In the genomic region with DNA sequence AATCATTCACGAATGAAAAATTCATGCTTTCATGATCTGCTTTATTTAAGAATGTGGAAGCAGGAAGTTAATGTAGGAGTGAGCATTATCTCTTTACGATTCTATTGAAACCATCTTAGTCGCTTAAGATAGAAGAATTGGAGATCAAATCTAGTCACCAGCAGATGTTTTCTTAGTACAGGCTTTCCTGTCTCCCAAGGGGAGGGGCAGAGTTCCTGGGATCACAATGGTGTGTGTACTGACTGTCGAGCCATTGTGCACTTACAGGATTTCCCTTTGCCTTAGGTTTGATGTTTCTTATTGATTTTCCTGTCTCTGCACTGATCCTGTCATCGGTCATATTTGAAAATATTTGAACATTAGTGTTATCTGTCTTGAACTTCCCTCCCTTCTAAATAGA, we compare ENCODE assay signal across 8 mouse cellular contexts. TPM values are rescaled to one million over a fixed set of nuclear protein-coding genes. Genes with fewer than 3 reads are reported as not detected.
DNase-seq lines count a peak whose midpoint lies in the region; ATAC-seq and TF ChIP-seq lines count a peak whose summit lies in the region.

No protein-coding gene starts in this region.

- H3K27me3 ChIP-seq in forebrain, embryonic 15.5 days, result no peaks in the 10 kb centered on the region
- H3K27me3 ChIP-seq in limb, embryonic 14.5 days (ENCODE audit: control insufficient read depth, insufficient read depth, low read length), result no peaks in the 10 kb centered on the region
- no peaks in the 10 kb centered on the region for H3K27me3 ChIP-seq in neural tube, embryonic 13.5 days

- peak overlapping the region; percentile 59 for H3K4me3 ChIP-seq in forebrain, embryonic 15.5 days
- peak overlapping the region; percentile 68 for H3K4me3 ChIP-seq in limb, embryonic 14.5 days (replicated peaks; ENCODE audit: low read length)
- H3K4me3 ChIP-seq in neural tube, embryonic 13.5 days, result peak overlapping the region; percentile 74

- peak overlapping the region; percentile 89 for H3K4me2 ChIP-seq in forebrain, embryonic 15.5 days (replicated peaks)
- peak overlapping the region; percentile 71 for H3K4me2 ChIP-seq in limb, embryonic 14.5 days (replicated peaks; ENCODE audit: low read depth, low read length, severe bottlenecking)
- peak overlapping the region; percentile 82 for H3K4me2 ChIP-seq in neural tube, embryonic 13.5 days

- no peaks in the 10 kb centered on the region for H3K36me3 ChIP-seq in forebrain, embryonic 15.5 days
- no peaks in the 10 kb centered on the region for H3K36me3 ChIP-seq in limb, embryonic 14.5 days (ENCODE audit: control insufficient read depth, insufficient read depth, low read length)
- no peaks in the 10 kb centered on the region for H3K36me3 ChIP-seq in neural tube, embryonic 13.5 days

- DNase-seq in heart, adult 8-10 months (ENCODE audit: low spot score), result peak; percentile 19
- no peak for DNase-seq in heart, adult 9 months (ENCODE audit: low spot score in 2 of 2)
- peak; percentile 23 for DNase-seq in MN1 (ENCODE audit: low spot score)
- DNase-seq in limb, embryonic 14.5 days (ENCODE audit: low spot score), result peak; percentile 7
- DNase-seq in gastrocnemius, postnatal 4 days (ENCODE audit: low spot score in 2 of 2), result no peak

- no peaks in the 10 kb centered on the region for H3K9me3 ChIP-seq in forebrain, embryonic 15.5 days
- H3K9me3 ChIP-seq in limb, embryonic 14.5 days (ENCODE audit: control insufficient read depth, low read length), result no peaks in the 10 kb centered on the region
- H3K9me3 ChIP-seq in neural tube, embryonic 13.5 days, result no peaks in the 10 kb centered on the region

- H3K9ac ChIP-seq in forebrain, embryonic 15.5 days (replicated peaks), result peak overlapping the region; percentile 69
- H3K9ac ChIP-seq in limb, embryonic 14.5 days (ENCODE audit: low read depth, low read length, severe bottlenecking), result peak overlapping the region; percentile 80; the same call in 1 of the 2 replicates
- peak overlapping the region; percentile 88 for H3K9ac ChIP-seq in neural tube, embryonic 13.5 days

- ATAC-seq in forebrain, embryonic 15.5 days (replicated peaks), result peak; percentile 69
- peak; percentile 40 for ATAC-seq in limb, embryonic 14.5 days (ENCODE audit: low FRiP score, low read depth)
- peak; percentile 81 for ATAC-seq in neural tube, embryonic 13.5 days (ENCODE audit: low read depth)
- ATAC-seq in erythroid progenitor cell, adult 5-6 weeks (replicated peaks; ENCODE audit: low FRiP score, poor library complexity, severe bottlenecking), result no peak

- no peak for TF ChIP-seq POLR2A in limb, embryonic 14.5 days (IDR thresholded peaks at IDR 0.05; ENCODE audit: borderline replicate concordance, extremely low read depth, insufficient read depth, insufficient read length)

- WGBS in forebrain, embryonic 15.5 days, result 27% methylated on average over 5 of the region's 5 CpGs
- WGBS in limb, embryonic 14.5 days, result 35% methylated on average over 5 of the region's 5 CpGs
- 33% methylated on average over 5 of the region's 5 CpGs for WGBS in neural tube, embryonic 13.5 days

- H3K4me1 ChIP-seq in forebrain, embryonic 15.5 days, result peaks cover 11% of the 10 kb centered on the region
- no peaks in the 10 kb centered on the region for H3K4me1 ChIP-seq in limb, embryonic 14.5 days (ENCODE audit: control insufficient read depth, insufficient read depth, low read length)
- peaks cover 12% of the 10 kb centered on the region for H3K4me1 ChIP-seq in neural tube, embryonic 13.5 days (replicated peaks)

- H3K27ac ChIP-seq in forebrain, embryonic 15.5 days (replicated peaks), result peak overlapping the region; percentile 31
- no peak overlapping the region for H3K27ac ChIP-seq in limb, embryonic 14.5 days (replicated peaks; ENCODE audit: low read depth, low read length)
- H3K27ac ChIP-seq in neural tube, embryonic 13.5 days (replicated peaks), result peak overlapping the region; percentile 35; the same call in 1 of the 2 replicates

RNA-seq across cellular contexts. Expression of a gene that starts 0.4 kb away (rescaled TPM):
- total RNA-seq in heart, adult 8-10 months (2022), result 1 to 10 TPM; 2.3 to 4.5 (median 2.7) TPM
- polyA plus RNA-seq in forebrain, embryonic 15.5 days (2015; fragmentation: Nextera tagmentation; extraction: Ambion mirVana), result 0.86 and 1.1 TPM in 2 replicates
- polyA plus RNA-seq in limb, embryonic 14.5 days (2012; rRNA removed), result 1.3 and 1.6 TPM in 2 replicates
- polyA plus RNA-seq in limb, embryonic 14.5 days (2014; fragmentation: Nextera tagmentation; extraction: Ambion mirVana), result 0.54 and 0.85 TPM in 2 replicates
- 0.88 and 1.2 TPM in 2 replicates for polyA plus RNA-seq in neural tube, embryonic 13.5 days (2015; fragmentation: Nextera tagmentation; extraction: Ambion mirVana)
- not detected in 2 replicates for total RNA-seq in erythroid progenitor cell, adult 5-6 weeks (2015; ENCODE audit: low replicate concordance)
- total RNA-seq in erythroid progenitor cell, adult 5-6 weeks (2017; ENCODE audit: low replicate concordance), result 1.4 TPM in 1 of 2 replicates, not detected in the other
- 1 to 10 TPM; 1.1 TPM for total RNA-seq in gastrocnemius, postnatal 4 days (2021)

RNA-seq across cellular contexts. Expression of a gene that starts 25.7 kb away (rescaled TPM):
- total RNA-seq in heart, adult 8-10 months (2022), result 1 to 10 TPM; 2.0 to 2.5 (median 2.2) TPM
- 1.6 and 2.2 TPM in 2 replicates for polyA plus RNA-seq in forebrain, embryonic 15.5 days (2015; fragmentation: Nextera tagmentation; extraction: Ambion mirVana)
- 3.3 and 4.1 TPM in 2 replicates for polyA plus RNA-seq in limb, embryonic 14.5 days (2012; rRNA removed)
- polyA plus RNA-seq in limb, embryonic 14.5 days (2014; fragmentation: Nextera tagmentation; extraction: Ambion mirVana), result 3.1 and 3.8 TPM in 2 replicates
- polyA plus RNA-seq in neural tube, embryonic 13.5 days (2015; fragmentation: Nextera tagmentation; extraction: Ambion mirVana), result 1.6 and 2.2 TPM in 2 replicates
- 3.4 and 6.5 TPM in 2 replicates for total RNA-seq in erythroid progenitor cell, adult 5-6 weeks (2015; ENCODE audit: low replicate concordance)
- 4.2 and 4.6 TPM in 2 replicates for total RNA-seq in erythroid progenitor cell, adult 5-6 weeks (2017; ENCODE audit: low replicate concordance)
- 1 to 10 TPM; 1.7 to 2.7 TPM for total RNA-seq in gastrocnemius, postnatal 4 days (2021)

RNA-seq across cellular contexts. Expression of a gene that starts 28.5 kb away (rescaled TPM):
- total RNA-seq in heart, adult 8-10 months (2022), result 1 to 10 TPM; 1.3 to 1.8 (median 1.5) TPM
- polyA plus RNA-seq in forebrain, embryonic 15.5 days (2015; fragmentation: Nextera tagmentation; extraction: Ambion mirVana), result 5.3 and 5.8 TPM in 2 replicates
- 1.5 and 2.0 TPM in 2 replicates for polyA plus RNA-seq in limb, embryonic 14.5 days (2012; rRNA removed)
- 1.6 and 2.5 TPM in 2 replicates for polyA plus RNA-seq in limb, embryonic 14.5 days (2014; fragmentation: Nextera tagmentation; extraction: Ambion mirVana)
- polyA plus RNA-seq in neural tube, embryonic 13.5 days (2015; fragmentation: Nextera tagmentation; extraction: Ambion mirVana), result 5.1 and 5.9 TPM in 2 replicates
- total RNA-seq in erythroid progenitor cell, adult 5-6 weeks (2015; ENCODE audit: low replicate concordance), result 0.36 and 0.42 TPM in 2 replicates
- total RNA-seq in erythroid progenitor cell, adult 5-6 weeks (2017; ENCODE audit: low replicate concordance), result 0.38 and 0.77 TPM in 2 replicates
- total RNA-seq in gastrocnemius, postnatal 4 days (2021), result 1 to 10 TPM; 2.4 to 2.9 TPM

RNA-seq across cellular contexts. Expression of a gene that starts 53.6 kb away (rescaled TPM):
- 1 to 10 TPM; 1.0 to 2.3 (median 1.6) TPM for total RNA-seq in heart, adult 8-10 months (2022)
- 1.3 TPM in 1 of 2 replicates, not detected in the other for polyA plus RNA-seq in forebrain, embryonic 15.5 days (2015; fragmentation: Nextera tagmentation; extraction: Ambion mirVana)
- not detected in 2 replicates for polyA plus RNA-seq in limb, embryonic 14.5 days (2012; rRNA removed)
- polyA plus RNA-seq in limb, embryonic 14.5 days (2014; fragmentation: Nextera tagmentation; extraction: Ambion mirVana), result not detected in 2 replicates
- polyA plus RNA-seq in neural tube, embryonic 13.5 days (2015; fragmentation: Nextera tagmentation; extraction: Ambion mirVana), result not detected in 2 replicates
- total RNA-seq in erythroid progenitor cell, adult 5-6 weeks (2015; ENCODE audit: low replicate concordance), result 11.7 TPM in 1 of 2 replicates, not detected in the other
- not detected in 2 replicates for total RNA-seq in erythroid progenitor cell, adult 5-6 weeks (2017; ENCODE audit: low replicate concordance)
- 1 to 10 TPM in 1 of 2 experiments, under 1 TPM in 1; 0.93 to 1.5 TPM for total RNA-seq in gastrocnemius, postnatal 4 days (2021)

RNA-seq across cellular contexts. Expression of a gene that starts 53.7 kb away (rescaled TPM):
- total RNA-seq in heart, adult 8-10 months (2022), result 1 to 10 TPM in 3 of 4 experiments, under 1 TPM in 1; 0.86 to 1.3 (median 1.1) TPM
- polyA plus RNA-seq in forebrain, embryonic 15.5 days (2015; fragmentation: Nextera tagmentation; extraction: Ambion mirVana), result 0.64 and 0.72 TPM in 2 replicates
- polyA plus RNA-seq in limb, embryonic 14.5 days (2012; rRNA removed), result 0.95 and 0.99 TPM in 2 replicates
- 1.4 and 1.5 TPM in 2 replicates for polyA plus RNA-seq in limb, embryonic 14.5 days (2014; fragmentation: Nextera tagmentation; extraction: Ambion mirVana)
- polyA plus RNA-seq in neural tube, embryonic 13.5 days (2015; fragmentation: Nextera tagmentation; extraction: Ambion mirVana), result 0.82 and 1.0 TPM in 2 replicates
- 0.84 and 4.7 TPM in 2 replicates for total RNA-seq in erythroid progenitor cell, adult 5-6 weeks (2015; ENCODE audit: low replicate concordance)
- 4.5 and 5.8 TPM in 2 replicates for total RNA-seq in erythroid progenitor cell, adult 5-6 weeks (2017; ENCODE audit: low replicate concordance)
- 1 to 10 TPM; 1.3 to 1.5 TPM for total RNA-seq in gastrocnemius, postnatal 4 days (2021)

Comparison
In these comparisons a context has a peak if more than half of its experiments do, and no peak if none do; other contexts are left out.
1. DNase-seq: peak in heart, adult 8-10 months (single experiment), MN1 (single experiment) and limb, embryonic 14.5 days (single experiment); none in heart, adult 9 months (0 of 2) and gastrocnemius, postnatal 4 days (0 of 2).
2. Peak in every context shown above with its lines, with median percentiles within 50 percentile points of each other: H3K4me2 ChIP-seq, H3K4me3 ChIP-seq and H3K9ac ChIP-seq.